Mouse (Mus musculus) embryonic facial prominence, embryonic 13.5 days (tissue): ENCODE results near the gene Nlgn1. TPM values are rescaled to one million over a fixed set of nuclear protein-coding genes. Genes with fewer than 3 reads are reported as not detected.

Source experiments
- ATAC-seq: fragments of 200-750 bp; cut with Nextera tagmentation; 2 replicates; pipeline ENCODE4 v1.8.0; 2017; ENCODE audit warnings: low read depth; ENCODE audit not compliant: insufficient number of reproducible peaks, insufficient read depth, low FRiP score, low TSS enrichment
- H3K27ac ChIP-seq: fragments of 300-500 bp; sonication (generic); 2 replicates; pipeline ENCODE4 v1.5.1; 2015; ENCODE audit warnings: moderate library complexity, mild to moderate bottlenecking, inconsistent platforms
- H3K27me3 ChIP-seq: fragments of 300-500 bp; sonication (generic); 2 replicates; pipeline ENCODE4 v1.6.1; 2015; ENCODE audit warnings: mild to moderate bottlenecking, inconsistent platforms
- H3K36me3 ChIP-seq: fragments of 300-500 bp; sonication (generic); 2 replicates; pipeline ENCODE4 v1.6.1; 2015; ENCODE audit warnings: mild to moderate bottlenecking, inconsistent platforms
- H3K4me1 ChIP-seq: fragments of 300-500 bp; sonication (generic); 2 replicates; pipeline ENCODE4 v1.6.1; 2015; ENCODE audit warnings: inconsistent platforms
- H3K4me2 ChIP-seq: fragments of 300-500 bp; sonication (generic); 2 replicates; pipeline ENCODE4 v1.6.1; 2015; ENCODE audit warnings: moderate library complexity, mild to moderate bottlenecking, inconsistent platforms
- H3K4me3 ChIP-seq: fragments of 300-500 bp; sonication (generic); 2 replicates; pipeline ENCODE4 v1.5.1; 2015; ENCODE audit warnings: mild to moderate bottlenecking, inconsistent platforms
- H3K9ac ChIP-seq: fragments of 300-500 bp; sonication (generic); 2 replicates; pipeline ENCODE4 v1.6.1; 2015; ENCODE audit warnings: mild to moderate bottlenecking, inconsistent platforms
- H3K9me3 ChIP-seq: fragments of 300-500 bp; sonication (generic); 2 replicates; pipeline ENCODE4 v1.6.1; 2016; ENCODE audit warnings: inconsistent platforms
- WGBS: fragments of 180-500 bp; shearing (Covaris S2); methylation state at CpG from one replicate; pipeline ENCODE4 v1.1.7; 2015; ENCODE audit warnings: mixed read lengths; 5-methylcytosine and 5-hydroxymethylcytosine counted together
- polyA plus RNA-seq: library from polyadenylated mRNA; unstranded; fragments of >200 nt; fragmentation: Nextera tagmentation; extraction: Ambion mirVana; gene quantifications from 2 replicates; pipeline ENCODE4 v1.2.1, GENCODE M21; 2015

The Nlgn1 gene
- 2.2 and 2.7 TPM in 2 replicates for polyA plus RNA-seq

GRCm38 (mm10) chr3:26332400-26333238 lies at the start of gene Nlgn1:
Nlgn1 (minus strand) TSS chr3:26332460.
- no peaks in the 10 kb centered on the region for H3K9me3 ChIP-seq
- no peak for ATAC-seq

GRCm38 (mm10) chr3:26378272-26378671 lies 46.0 kb upstream of the Nlgn1 start:
- 73% methylated on average over 2 of the region's 2 CpGs for WGBS
- H3K9me3 ChIP-seq = no peaks in the 10 kb centered on the region
- no peaks in the 10 kb centered on the region for H3K4me1 ChIP-seq
- H3K9ac ChIP-seq = no peak overlapping the region
- no peak overlapping the region for H3K27ac ChIP-seq
- no peaks in the 10 kb centered on the region for H3K36me3 ChIP-seq
- ATAC-seq = no peak
- H3K4me2 ChIP-seq = no peak overlapping the region
- H3K4me3 ChIP-seq = no peak overlapping the region
- no peaks in the 10 kb centered on the region for H3K27me3 ChIP-seq

More at GRCm38 (mm10) chr3:26332400-26333238, at the start of gene Nlgn1:
- Histone ChIP-seq H3K27ac (peak within 1 kb of the TSS; percentile 39; the same call in 1 of the 2 replicates), H3K36me3 (no peaks in the 10 kb centered on the region), H3K9ac (peak within 1 kb of the TSS; percentile 70), H3K4me1 (peaks cover 14% of the 10 kb centered on the region), H3K27me3 (peaks cover 55% of the 10 kb centered on the region), H3K4me2 (peak within 1 kb of the TSS; percentile 96), H3K4me3 (peak within 1 kb of the TSS; percentile 65)
- 2% methylated on average over 14 of the region's 14 CpGs for WGBS

DNA sequence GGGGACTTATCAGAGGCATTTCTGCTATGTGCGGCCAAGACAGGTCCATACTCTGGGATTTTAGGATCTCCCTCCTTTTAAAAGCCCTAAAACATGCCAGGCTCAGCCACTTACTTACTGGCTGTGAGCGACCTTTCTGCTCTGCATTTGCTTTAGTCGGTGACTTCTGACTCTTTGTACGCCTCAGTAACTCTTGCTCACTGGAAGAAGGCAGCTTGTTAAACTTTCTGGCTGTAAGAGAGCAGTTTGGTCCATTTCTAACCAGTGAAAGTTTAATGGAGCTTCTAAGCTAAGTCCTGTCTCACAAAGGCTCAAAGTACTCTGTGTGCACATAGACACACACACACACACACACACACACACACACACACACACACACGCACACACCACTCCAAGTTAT lies 22.8 kb upstream of the Nlgn1 start:
- no peaks in the 10 kb centered on the region for H3K4me1 ChIP-seq
- H3K9me3 ChIP-seq = no peaks in the 10 kb centered on the region
- no peak overlapping the region for H3K27ac ChIP-seq
- WGBS = 83% methylated on average over 5 of the region's 5 CpGs
- H3K4me2 ChIP-seq = no peak overlapping the region
- H3K9ac ChIP-seq = no peak overlapping the region
- no peaks in the 10 kb centered on the region for H3K27me3 ChIP-seq
- no peaks in the 10 kb centered on the region for H3K36me3 ChIP-seq
- no peak overlapping the region for H3K4me3 ChIP-seq
- ATAC-seq = no peak

DNA sequence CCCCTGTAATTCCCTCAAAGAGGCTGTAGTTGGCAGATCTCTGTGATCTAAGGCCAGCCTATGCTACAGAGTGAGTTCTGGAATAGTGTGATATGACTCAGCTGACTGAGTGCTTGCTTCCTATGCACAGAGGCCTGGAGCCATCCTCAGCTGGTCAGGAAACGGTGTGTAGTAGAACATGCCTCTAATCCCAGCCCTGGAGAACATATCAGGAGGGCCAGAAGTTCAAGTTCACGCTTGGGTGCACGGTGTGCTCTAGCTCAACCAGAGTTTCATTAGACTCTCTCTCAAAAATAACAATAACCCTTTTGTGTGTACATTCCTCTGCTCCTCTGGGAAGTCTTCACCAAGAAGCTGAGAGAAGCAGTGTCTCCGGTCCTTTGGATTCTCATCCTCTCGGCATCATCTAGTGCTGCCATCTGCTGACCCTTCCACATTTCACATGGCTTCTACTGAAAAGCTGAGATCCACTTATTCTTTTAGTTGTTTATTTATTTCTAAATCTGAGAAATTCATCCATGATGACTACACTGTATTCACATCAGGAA lies 22.3 kb upstream of the Nlgn1 start:
- WGBS = 62% methylated on average over 5 of the region's 5 CpGs
- Histone ChIP-seq H3K9ac (no peak overlapping the region), H3K4me1 (no peaks in the 10 kb centered on the region), H3K9me3 (no peaks in the 10 kb centered on the region), H3K36me3 (no peaks in the 10 kb centered on the region), H3K27ac (no peak overlapping the region), H3K4me2 (no peak overlapping the region), H3K4me3 (no peak overlapping the region), H3K27me3 (no peaks in the 10 kb centered on the region)
- ATAC-seq = no peak

- no peak overlapping the region for H3K4me3 ChIP-seq
These were observed 5.2 kb upstream of the Nlgn1 start for GRCm38 (mm10) chr3:26337495-26337894.

GRCm38 (mm10) chr3:26333239-26333811 lies 1.1 kb upstream of the Nlgn1 start:
- peaks cover 14% of the 10 kb centered on the region for H3K4me1 ChIP-seq
- WGBS = under 1% methylated on average over 41 of the region's 41 CpGs
- ATAC-seq = peak; percentile 69; the same call in 1 of the 2 replicates
- peaks cover 55% of the 10 kb centered on the region for H3K27me3 ChIP-seq
- H3K27ac ChIP-seq = no peak overlapping the region
- H3K9ac ChIP-seq = peak overlapping the region; percentile 63
- H3K9me3 ChIP-seq = no peaks in the 10 kb centered on the region
- H3K4me3 ChIP-seq = peak overlapping the region; percentile 53
- H3K36me3 ChIP-seq = no peaks in the 10 kb centered on the region
- peak overlapping the region; percentile 96 for H3K4me2 ChIP-seq

More at GRCm38 (mm10) chr3:26337495-26337894, 5.2 kb upstream of the Nlgn1 start:
- Histone ChIP-seq H3K36me3 (no peaks in the 10 kb centered on the region), H3K9ac (no peak overlapping the region), H3K4me1 (peaks cover 9% of the 10 kb centered on the region), H3K9me3 (no peaks in the 10 kb centered on the region), H3K27ac (no peak overlapping the region), H3K4me2 (no peak overlapping the region), H3K27me3 (peaks cover 31% of the 10 kb centered on the region)
- WGBS = 61% methylated on average over 2 of the region's 2 CpGs
- ATAC-seq = no peak

- no peaks in the 10 kb centered on the region for H3K9me3 ChIP-seq
- peak; percentile 48 for ATAC-seq
- whole genome bisulfite sequencing = under 1% methylated on average over 60 of the region's 60 CpGs
- H3K9ac ChIP-seq = peak overlapping the region; percentile 70
- peaks cover 14% of the 10 kb centered on the region for H3K4me1 ChIP-seq
- H3K27ac ChIP-seq = peak overlapping the region; percentile 39; the same call in 1 of the 2 replicates
- H3K27me3 ChIP-seq = peaks cover 55% of the 10 kb centered on the region
- H3K4me3 ChIP-seq = peak overlapping the region; percentile 65
- H3K36me3 ChIP-seq = no peaks in the 10 kb centered on the region
- H3K4me2 ChIP-seq = peak overlapping the region; percentile 96
These were observed 841 bp downstream of the Nlgn1 start for GRCm38 (mm10) chr3:26331177-26332061.

DNA sequence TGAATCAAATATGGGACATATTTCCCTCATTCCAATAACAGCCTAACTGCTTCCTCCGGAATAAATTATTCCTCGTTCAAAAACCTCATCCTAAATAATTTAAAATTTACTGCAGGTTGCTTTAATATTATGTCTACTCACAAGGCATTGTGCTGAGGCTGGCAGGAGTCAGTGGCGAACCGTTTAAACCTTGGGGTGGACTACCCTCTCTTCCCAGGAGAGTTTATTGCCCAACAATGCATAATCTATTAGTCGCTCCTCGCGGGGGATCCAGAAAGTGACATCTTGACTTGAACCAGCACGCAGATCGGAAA lies 1.4 kb downstream of the Nlgn1 start:
- WGBS = 4% methylated on average over 9 of the region's 9 CpGs
- Histone ChIP-seq H3K9ac (peak overlapping the region; percentile 70), H3K4me2 (peak overlapping the region; percentile 96), H3K36me3 (no peaks in the 10 kb centered on the region), H3K27ac (no peak overlapping the region), H3K4me1 (peaks cover 14% of the 10 kb centered on the region), H3K4me3 (peak overlapping the region; percentile 65), H3K27me3 (peaks cover 55% of the 10 kb centered on the region), H3K9me3 (no peaks in the 10 kb centered on the region)
- ATAC-seq = no peak

- Histone ChIP-seq H3K36me3 (no peaks in the 10 kb centered on the region), H3K4me2 (no peak overlapping the region), H3K4me3 (no peak overlapping the region), H3K9ac (no peak overlapping the region), H3K27ac (no peak overlapping the region), H3K9me3 (no peaks in the 10 kb centered on the region), H3K4me1 (peaks cover 14% of the 10 kb centered on the region), H3K27me3 (peaks cover 49% of the 10 kb centered on the region)
- ATAC-seq = no peak
- 73% methylated on average over 4 of the region's 4 CpGs for whole genome bisulfite sequencing
These were observed 2.2 kb downstream of the Nlgn1 start for GRCm38 (mm10) chr3:26330019-26330418.

DNA sequence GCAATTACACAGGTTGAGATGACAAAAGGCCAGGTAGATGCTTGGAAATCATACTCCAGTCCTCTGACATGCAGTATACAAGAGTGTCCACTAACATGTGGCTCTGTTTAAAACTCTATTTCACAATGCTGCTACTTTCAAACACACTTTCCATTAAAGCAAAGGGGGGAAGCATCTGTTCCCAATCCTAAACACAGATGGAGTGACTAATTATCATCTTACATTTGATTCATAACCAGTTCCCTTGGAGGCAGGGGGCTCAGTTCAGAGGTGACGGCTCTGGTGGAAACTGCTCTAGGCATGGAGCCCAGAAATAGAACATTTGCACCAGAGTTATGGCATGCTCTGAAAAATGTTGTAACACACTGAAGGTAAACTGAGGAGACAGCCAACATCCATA lies 7.8 kb downstream of the Nlgn1 start:
- H3K27me3 ChIP-seq = peaks cover under 1% of the 10 kb centered on the region; the same call in 1 of the 2 replicates
- no peak overlapping the region for H3K27ac ChIP-seq
- H3K36me3 ChIP-seq = no peaks in the 10 kb centered on the region
- WGBS = 28% methylated on average over 1 of the region's 1 CpGs
- H3K4me3 ChIP-seq = no peak overlapping the region
- no peak overlapping the region for H3K9ac ChIP-seq
- no peaks in the 10 kb centered on the region for H3K9me3 ChIP-seq
- 0 out of 2 replicates have a peak, but pooled peaks have one; percentile 56 for ATAC-seq
- no peak overlapping the region for H3K4me2 ChIP-seq
- peaks cover 6% of the 10 kb centered on the region; the same call in 1 of the 2 replicates for H3K4me1 ChIP-seq

- Histone ChIP-seq H3K4me3 (no peak overlapping the region), H3K4me1 (no peaks in the 10 kb centered on the region), H3K9ac (no peak overlapping the region), H3K27ac (no peak overlapping the region), H3K36me3 (no peaks in the 10 kb centered on the region), H3K9me3 (no peaks in the 10 kb centered on the region), H3K4me2 (no peak overlapping the region), H3K27me3 (no peaks in the 10 kb centered on the region)
- ATAC-seq = no peak
- WGBS = 82% methylated on average over 2 of the region's 2 CpGs
These were observed 14.9 kb downstream of the Nlgn1 start for GRCm38 (mm10) chr3:26317397-26317796.
